Mouse (Mus musculus): ENCODE measurements around the gene Fat1.

Gene Fat1

DNA sequence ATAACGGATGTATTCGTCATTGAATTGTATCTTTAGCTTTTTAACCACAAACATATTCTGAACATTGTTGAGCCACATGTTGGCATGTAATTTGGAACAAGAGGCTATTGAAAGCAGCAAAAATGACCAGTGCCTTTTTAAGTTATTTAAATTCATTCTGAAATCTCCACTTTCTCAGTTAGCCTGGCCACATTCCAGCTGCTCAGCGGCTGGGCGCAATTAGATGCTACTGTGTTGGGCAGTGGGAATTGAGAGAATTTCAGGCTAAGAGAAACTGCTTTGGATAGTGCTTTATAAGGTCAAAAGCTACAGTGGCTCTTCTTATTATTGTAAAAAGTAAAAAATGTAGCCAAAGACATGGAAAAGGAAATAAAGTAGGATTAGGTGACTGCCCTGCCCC lies 67.4 kb downstream of the Fat1 start:
- DNase-seq (ENCODE audit: low read depth in 2 of 2, low spot score in 2 of 2), result no peak

DNA sequence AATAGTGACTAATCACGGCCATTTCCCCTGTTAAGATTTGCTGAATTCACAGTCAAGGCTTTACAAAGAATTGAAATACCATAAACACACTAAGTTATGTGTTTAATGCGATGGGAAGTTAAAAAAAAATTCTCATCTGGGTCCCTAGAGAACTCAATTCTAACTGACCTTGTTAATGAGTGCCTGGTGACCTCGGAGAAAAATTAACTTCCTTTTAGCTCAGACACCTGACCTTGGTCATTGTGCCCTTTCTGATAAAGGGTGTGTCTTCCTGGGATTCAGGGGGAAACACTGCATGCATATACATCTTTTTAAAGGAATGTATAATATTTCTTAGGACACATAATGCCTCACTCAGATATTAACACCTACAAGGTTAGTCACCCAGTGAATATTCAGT lies 68.8 kb downstream of the Fat1 start:
- no peak for DNase-seq (ENCODE audit: low read depth in 2 of 2, low spot score in 2 of 2)

DNA sequence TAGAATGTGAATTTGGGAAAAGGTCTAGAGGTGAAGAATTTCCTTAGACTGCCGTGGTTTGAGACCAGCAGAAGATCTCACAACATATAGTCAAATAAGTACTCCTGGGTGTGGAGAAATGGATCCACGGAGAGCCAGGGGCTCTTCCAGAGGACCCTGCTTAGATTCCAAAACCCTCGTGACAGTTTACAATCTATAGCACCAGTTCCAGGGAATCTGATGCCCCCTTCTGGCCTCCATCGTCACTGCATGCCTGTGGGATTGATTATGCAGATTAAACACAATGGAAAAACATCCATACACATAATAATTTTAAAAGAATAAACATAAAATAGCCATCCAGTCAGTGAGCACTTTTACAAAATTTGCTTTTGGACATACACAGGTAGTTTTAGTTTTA lies 75.4 kb downstream of the Fat1 start:
- no peak for DNase-seq (ENCODE audit: low read depth in 2 of 2, low spot score in 2 of 2)

DNA sequence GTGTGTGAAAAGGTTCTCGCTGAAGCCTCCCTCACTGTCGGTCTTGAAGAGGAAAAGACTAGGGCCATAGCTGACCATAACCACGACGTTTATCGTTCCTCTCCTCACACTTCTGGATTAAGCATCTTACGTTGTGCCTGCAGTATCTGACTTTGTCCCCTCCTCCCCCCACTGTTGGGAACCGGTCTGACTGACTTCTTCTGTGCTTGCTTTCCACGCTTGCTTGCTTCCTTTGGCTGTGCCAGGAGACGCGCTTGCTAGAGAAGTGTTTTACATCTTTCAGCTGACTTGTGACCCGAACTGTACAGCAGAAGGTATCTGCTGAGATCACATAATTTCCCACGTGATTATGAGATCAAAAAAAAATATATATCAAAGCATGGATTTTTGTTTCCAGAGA lies 76.5 kb downstream of the Fat1 start:
- DNase-seq (ENCODE audit: low read depth in 2 of 2, low spot score in 2 of 2), result no peak

DNA sequence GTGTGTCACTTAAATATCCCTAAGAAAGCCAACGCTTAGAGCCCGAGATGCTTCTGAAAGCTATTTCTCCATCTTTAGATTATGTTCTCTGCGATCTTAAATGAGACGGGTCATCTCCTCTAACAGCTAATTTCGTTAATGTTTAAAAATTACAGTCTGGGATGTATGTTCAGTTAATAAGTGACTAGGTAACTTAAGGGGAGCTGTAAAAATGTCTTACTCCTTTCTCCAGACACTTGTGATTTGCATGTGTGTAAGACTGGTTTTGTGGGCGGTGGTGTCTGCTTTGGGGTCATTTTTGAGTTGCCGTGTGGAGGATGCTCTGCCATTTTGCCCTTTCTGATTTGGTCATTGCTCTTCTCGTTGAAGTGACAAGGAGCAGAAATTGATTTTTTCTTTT lies 78.6 kb downstream of the Fat1 start:
- DNase-seq (ENCODE audit: low read depth in 2 of 2, low spot score in 2 of 2), result no peak

DNA sequence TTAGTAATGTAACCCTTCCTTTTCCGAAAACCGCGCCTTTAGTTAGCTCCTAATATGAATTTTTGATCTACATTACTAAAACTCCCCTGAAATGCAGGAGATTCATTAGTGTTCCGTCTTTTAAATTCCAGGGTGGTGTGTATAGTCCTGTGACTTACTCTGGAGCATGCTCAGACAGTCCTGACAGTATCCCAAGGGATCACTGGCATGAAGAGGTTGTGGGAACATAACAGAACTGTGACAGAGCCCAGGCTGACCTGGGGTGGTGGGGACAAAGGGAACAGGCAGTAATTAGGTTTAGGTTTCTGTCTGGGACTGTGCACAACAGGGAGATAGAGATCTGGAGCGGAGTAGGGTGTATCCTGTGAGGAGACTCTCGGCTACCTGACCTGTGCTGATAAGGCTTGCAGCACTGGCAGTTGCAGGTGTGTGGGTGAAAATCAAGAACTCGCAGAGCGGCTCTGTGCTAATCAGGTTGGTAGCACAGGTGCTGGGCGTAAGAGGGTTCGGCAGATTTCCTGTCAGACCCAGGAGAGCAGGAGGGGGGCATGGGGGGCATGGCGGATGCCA lies 79.3 kb downstream of the Fat1 start:
- no peak for DNase-seq (ENCODE audit: low read depth in 2 of 2, low spot score in 2 of 2)

DNA sequence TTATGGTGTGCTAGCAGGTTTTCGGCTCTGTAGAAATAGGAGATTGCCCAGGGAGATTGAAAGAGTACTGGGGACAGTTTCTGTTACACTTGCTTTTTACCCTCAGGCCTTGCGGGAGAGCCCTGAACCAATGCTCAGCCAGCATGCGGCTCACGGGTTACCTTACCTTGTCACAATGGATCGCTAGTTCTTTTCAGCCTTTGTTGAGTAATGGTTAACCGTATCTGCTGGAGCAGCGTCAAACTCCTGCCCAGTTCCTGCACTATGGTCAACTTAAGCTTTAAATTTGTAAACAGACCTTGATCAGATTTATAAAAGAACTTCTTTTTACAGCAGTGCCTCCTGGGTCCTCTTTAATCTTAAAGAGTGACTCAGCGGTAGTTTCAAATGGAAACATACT lies 80.6 kb downstream of the Fat1 start:
- no peak for DNase-seq (ENCODE audit: low read depth in 2 of 2, low spot score in 2 of 2)

DNA sequence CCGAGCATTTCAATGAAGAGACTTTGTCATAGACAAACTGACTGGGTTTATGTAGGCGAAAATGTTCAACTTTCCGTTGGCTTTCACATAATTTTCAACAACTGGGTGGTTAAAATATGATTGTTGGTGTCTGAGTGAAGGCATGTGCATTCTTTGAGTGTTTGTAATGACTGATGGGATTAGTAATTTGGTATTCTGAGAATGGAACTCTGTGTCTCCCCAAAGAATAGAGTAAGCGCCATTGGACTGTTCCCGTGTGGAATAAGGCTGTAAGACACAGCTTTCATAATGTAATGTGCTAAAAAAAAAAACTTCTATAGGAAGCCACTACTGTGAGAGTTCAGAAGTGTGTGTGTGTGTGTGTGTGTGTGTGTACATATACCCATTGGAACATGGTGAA lies 84.0 kb downstream of the Fat1 start:
- no peak for DNase-seq (ENCODE audit: low read depth in 2 of 2, low spot score in 2 of 2)

DNA sequence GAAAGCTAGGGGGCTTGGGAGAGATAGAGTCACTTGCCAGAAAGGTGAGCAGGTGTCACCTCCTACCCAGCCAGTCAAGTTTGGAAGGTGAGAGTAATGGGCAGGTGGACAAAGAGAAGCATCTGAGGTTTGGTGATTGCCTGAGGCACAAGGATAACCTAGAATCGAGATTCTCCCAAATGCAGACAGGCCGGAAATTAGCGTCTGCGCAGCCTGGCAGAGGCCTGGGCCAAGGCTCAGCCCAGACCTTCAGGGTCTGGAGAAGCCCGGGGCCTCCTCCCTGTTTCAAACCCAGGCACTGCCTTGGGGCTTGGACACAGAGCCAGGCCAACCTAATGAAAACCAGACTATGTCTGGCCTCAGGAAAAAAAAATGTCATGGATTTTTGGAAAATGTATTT lies 85.9 kb downstream of the Fat1 start:
- no peak for DNase-seq (ENCODE audit: low read depth in 2 of 2, low spot score in 2 of 2)

DNA sequence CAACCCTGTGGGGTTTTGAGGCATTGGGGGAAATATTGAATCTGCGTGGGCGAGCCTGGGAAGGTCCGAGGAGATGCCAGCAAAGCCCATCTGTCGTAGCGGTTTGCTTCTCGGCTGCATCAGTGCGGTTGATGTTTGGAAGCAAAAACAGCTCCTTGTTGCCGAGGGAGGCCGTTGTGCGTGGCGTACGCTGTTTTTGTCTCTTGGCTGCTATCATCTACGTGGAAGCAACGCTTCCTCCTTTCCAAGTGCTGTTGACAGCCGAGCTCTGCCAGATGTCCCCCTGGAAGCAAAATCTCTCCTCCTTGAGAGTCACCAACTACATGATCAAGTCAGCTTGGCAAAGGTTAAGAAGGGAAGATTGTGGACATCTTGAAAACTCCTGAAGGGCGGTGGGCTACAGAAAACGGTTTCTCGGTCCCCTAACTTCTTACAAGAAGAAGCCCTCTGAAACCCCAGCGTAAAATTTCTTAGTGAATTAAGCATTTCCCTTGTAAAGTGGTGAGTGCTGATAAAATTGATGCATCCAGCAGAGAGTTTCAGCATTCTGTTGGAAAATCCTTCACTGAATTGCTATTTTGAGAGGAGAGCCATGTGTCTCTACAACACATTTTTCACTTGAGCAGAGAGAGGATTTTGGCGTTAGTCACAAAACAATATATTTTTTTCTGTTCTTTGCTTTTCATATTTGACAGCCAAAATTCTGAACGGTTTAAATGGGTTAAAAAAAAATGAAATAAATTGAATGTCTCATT lies 86.8 kb downstream of the Fat1 start:
- DNase-seq (ENCODE audit: low read depth in 2 of 2, low spot score in 2 of 2), result no peak

DNA sequence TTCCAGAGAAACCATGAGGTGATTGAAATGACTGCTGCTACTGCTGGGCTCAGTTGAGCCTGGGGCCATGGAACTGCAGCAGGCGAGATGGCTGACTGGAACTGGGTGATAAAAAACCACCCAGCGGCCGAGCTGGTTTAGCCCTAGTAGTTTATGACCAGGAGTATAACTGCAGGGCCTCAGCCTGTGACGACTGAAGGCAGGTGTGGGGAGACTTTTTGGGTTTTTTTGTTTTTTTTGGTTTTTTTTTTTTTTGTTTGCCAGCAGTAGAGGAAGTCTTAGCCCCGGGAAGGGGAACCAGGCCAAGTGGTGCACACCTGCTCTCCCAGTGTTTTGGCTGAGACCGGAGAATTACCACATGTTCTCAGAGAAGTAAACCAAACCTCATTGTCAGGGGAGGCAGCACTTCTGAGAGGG lies 92.8 kb downstream of the Fat1 start:
- DNase-seq (ENCODE audit: low read depth in 2 of 2, low spot score in 2 of 2), result no peak

DNA sequence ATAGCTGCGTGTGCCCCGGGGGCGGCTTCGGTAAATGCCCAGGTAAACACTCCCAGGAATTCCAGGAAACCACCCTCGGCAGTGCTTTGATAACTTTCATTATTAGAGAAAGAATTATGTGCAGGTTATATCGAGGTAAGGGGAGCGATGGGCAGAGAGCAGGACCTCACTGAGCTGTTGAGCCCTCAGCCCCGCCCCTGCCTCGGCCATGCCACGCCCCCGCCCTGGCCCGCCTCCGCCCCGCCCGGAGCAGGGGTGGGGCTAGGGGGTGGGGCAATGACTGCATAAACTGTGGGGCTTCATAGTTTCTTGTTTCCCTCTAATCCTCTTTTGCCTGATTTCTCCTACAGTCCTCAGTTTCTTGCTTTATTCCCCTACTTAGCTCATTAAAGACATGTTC lies 103.1 kb downstream of the Fat1 start:
- no peak for DNase-seq (ENCODE audit: low read depth in 2 of 2, low spot score in 2 of 2)

DNA sequence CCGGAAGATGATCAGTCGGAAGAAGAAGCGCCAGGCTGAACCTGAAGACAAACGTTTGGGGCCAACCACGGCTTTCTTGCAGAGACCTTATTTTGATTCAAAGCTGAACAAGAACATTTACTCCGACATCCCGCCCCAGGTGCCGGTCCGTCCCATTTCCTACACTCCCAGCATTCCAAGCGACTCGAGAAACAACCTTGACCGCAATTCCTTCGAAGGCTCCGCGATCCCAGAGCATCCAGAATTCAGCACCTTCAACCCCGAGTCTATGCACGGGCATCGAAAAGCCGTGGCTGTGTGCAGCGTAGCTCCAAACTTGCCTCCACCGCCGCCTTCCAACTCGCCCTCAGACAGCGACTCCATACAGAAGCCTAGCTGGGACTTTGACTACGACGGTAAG lies 108.9 kb downstream of the Fat1 start:
- DNase-seq (ENCODE audit: low read depth in 2 of 2, low spot score in 2 of 2), result no peak

DNA sequence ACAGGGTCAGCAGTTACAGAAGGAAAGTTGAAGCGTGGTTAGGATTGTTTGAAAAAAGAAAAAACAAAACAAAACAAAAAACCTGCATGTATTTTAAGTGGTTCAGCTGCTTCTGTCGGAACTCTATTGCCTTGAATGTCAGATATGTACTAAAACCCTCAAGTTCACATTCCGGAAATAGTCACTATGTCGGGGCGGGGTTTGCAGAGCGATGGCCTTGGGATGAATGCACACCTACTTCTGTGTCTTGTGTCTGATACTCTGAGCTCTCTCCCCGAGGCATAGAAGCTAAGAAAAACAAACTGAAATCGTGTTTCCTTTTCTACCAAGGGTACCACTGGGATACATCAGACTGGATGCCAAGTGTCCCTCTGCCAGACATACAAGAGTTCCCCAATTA lies 115.2 kb downstream of the Fat1 start:
- no peak for DNase-seq (ENCODE audit: low read depth in 2 of 2, low spot score in 2 of 2)

DNA sequence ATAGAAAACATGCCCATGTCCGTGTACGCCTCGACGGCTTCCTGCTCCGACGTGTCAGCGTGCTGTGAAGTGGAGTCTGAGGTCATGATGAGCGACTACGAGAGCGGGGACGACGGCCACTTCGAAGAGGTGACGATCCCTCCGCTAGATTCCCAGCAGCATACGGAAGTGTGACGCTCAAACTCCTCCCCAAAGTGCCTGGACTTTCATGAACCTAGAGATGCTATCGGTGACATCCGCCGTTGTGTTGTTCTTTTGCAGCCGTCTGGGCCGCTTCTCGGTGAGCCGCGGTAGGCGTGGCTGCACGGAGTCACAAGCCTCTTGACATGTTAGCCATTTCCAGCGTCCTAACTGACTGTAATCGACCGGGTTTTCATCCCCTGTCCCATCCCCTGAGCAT lies 116.0 kb downstream of the Fat1 start:
- no peak for DNase-seq (ENCODE audit: low read depth in 2 of 2, low spot score in 2 of 2)

DNA sequence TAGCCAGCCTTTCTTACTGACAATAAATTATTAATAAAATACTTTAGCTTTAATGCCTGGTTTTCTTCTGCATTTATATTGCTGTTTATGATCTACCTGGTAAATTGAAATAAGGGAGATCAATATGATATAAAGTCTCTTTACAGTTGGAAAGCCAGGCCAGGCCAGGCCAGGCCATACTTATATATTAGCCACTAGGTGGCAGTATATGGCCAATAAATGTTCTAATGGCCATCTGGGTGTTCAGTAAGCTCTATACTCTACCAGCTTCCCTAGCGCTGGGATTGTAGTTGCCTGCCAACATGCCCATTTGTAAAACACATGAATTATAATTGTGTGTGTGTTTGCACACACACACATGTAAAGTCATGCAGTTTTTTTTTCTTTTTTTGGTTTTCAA lies 117.0 kb downstream of the Fat1 start:
- no peak for DNase-seq (ENCODE audit: low read depth in 2 of 2, low spot score in 2 of 2)

DNA sequence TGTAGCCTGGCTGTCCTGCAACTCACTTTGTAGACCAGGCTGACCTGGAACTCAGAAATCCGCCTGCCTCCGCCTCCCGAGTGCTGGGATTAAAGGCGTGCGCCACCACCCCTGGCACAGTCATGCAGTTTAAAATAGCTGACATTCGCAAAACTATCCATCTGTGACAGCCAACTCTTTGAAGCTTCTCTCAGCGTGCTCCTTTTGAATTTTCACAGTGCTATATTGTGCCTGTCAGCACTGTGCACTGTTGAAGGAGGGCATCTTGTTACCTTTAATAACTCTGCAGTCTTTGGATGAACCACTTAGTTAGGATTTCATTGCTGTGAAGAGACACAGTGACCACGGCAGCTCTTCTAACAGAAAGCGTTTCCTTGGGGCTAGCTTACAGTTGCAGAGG lies 117.4 kb downstream of the Fat1 start:
- no peak for DNase-seq (ENCODE audit: low read depth in 2 of 2, low spot score in 2 of 2)

DNA sequence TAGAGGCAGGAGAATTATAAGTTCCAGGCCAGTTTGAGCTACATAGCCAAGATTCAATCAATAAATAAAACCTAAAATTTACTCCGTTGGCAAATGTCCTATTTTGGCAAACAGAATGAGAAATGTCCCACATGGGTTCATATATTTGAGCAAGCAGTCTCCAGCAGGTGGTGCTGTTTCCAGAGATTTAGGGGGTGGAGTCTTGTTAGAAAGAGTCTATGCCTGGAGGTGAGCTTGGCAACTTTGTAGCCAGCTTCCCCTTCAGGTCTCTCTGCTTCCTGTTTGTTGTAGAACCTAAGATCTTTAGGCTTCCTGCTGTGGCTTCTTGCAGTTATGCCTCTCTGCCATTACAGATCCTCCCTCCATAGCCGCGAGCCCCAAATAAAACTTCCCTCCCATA lies 120.3 kb downstream of the Fat1 start:
- no peak for DNase-seq (ENCODE audit: low read depth in 2 of 2, low spot score in 2 of 2)

DNA sequence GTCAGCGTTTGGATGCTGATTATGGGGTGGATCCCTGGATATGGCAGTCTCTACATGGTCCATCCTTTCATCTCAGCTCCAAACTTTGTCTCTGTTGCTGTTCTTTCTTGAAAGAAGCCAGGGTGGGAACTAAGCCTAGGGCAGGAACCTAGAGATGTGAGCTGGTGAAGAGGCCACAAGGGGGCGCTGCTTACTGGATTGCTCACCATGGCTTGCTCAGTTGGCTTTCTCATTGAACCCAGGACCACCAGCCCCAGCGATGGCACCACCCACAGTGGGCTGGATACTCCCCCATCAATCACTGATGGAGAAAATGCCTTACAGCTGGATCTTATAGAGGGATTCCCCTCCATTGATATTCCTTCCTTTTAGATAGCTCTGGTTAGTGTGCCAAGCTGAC lies 121.6 kb downstream of the Fat1 start:
- no peak for DNase-seq (ENCODE audit: low read depth in 2 of 2, low spot score in 2 of 2)

DNA sequence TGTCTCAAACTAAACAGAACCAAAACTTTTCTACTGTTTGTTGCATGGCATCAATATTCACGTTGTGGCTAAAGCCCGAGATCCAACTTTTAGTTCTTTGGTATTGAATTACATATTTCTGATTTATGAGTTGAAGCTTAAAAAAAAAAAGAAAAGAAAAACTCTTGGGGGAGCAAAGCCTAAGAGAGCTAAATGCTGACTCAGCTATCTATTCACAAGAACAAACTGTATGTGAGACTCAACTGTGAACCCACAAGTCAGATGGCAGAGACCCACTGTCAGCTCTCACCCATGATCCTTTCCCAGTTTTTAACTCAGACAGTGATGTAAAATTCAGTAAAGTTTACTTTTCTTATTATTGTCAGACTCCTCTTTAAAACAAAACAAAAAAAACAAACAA lies 124.8 kb downstream of the Fat1 start:
- no peak for DNase-seq (ENCODE audit: low read depth in 2 of 2, low spot score in 2 of 2)

DNA sequence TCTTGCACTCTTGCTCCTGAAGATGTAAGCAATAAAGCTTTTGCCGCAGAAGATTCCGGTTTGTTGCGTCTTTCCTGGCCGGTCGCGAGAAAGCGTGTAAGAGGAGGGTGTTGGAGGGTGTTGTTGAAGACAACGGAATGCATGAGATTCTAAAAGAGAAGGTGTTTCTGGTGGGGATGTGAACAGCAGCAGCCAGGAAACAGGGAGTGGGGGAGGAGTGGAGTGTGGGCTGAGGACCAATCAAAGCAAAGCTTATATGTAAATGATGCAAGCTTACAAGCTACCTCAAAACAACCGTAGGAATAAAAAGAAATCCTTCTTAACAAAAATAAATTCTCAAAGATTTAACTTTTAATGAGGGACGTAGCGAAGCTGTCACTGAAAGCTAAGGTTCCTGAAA lies 127.1 kb downstream of the Fat1 start:
- DNase-seq (ENCODE audit: low read depth in 2 of 2, low spot score in 2 of 2), result no peak

DNA sequence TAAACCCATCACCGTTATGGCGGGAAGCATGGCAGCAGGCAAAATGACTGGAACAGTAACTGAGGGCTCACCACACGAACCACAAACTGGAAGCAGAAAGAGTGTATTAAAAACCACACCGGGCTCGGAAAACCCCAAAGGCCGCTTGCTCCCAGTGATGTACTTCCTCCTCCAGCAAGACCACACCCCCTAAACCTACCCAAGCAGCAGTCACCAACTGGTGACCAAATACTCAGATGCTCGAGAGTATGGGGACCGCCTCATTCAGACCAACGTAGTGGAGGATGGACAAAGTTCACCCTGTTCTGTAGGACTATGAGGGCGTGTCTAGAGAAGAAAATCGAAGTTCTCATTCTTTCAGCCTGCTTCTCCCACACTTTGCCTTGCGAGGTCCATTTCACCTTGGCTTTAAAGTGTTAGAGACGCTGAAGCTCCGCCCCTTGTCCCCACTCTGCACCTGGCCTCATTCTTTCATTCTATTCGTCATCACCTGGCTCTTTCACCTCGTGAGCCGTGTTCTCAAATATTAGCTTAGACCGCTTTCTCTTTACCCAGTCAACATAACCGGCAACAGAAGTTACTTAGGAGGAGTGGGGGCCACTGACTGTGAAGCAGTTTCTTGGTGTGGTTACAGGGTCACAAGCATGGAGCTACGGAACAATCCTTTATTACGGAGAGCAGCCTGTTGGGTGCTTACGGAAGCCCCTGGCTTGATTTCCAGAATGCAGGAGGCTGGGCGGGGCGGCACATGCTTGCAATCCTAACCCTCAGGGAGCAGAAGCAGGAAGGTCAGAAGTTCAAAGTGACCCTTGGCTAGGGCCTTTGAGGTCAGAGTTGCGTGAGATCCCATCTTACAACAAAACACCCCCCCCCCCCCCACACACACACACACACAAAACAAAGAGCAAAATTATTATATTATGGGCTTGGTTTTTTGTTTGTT lies 128.0 kb downstream of the Fat1 start:
- DNase-seq (ENCODE audit: low read depth in 2 of 2, low spot score in 2 of 2), result no peak

All from CD8-positive naive resting alpha-beta T cell, adult 2 months (primary cell).